Mouse (Mus musculus) liver, embryonic 15.5 days (tissue): ENCODE results near the gene Mettl23. TPM values are rescaled to one million over a fixed set of nuclear protein-coding genes. Genes with fewer than 3 reads are reported as not detected.

Experiments used
- ATAC-seq: fragments of 200-750 bp; cut with Nextera tagmentation; 2 replicates; pipeline ENCODE4 v1.8.0; 2017; ENCODE audit warnings: moderate number of reproducible peaks, mild to moderate bottlenecking, moderate library complexity; ENCODE audit not compliant: insufficient read depth
- H3K27ac ChIP-seq: fragments of 300-500 bp; sonication (generic); replicated peaks from 2 replicates; pipeline ENCODE4 v1.5.1; 2015; ENCODE audit warnings: mild to moderate bottlenecking, inconsistent platforms
- H3K27me3 ChIP-seq: fragments of 300-500 bp; sonication (generic); 2 replicates; pipeline ENCODE4 v1.6.1; 2015; ENCODE audit warnings: mild to moderate bottlenecking, inconsistent platforms
- H3K36me3 ChIP-seq: fragments of 300-500 bp; sonication (generic); replicated peaks from 2 replicates; pipeline ENCODE4 v1.6.1; 2015; ENCODE audit warnings: moderate library complexity, mild to moderate bottlenecking, inconsistent platforms
- H3K4me1 ChIP-seq: fragments of 300-500 bp; sonication (generic); replicated peaks from 2 replicates; pipeline ENCODE4 v1.6.1; 2015; ENCODE audit warnings: inconsistent platforms
- H3K4me2 ChIP-seq: fragments of 300-500 bp; sonication (generic); 2 replicates; pipeline ENCODE4 v1.6.1; 2015; ENCODE audit warnings: moderate library complexity, mild to moderate bottlenecking, inconsistent platforms
- H3K4me3 ChIP-seq: fragments of 300-500 bp; sonication (generic); replicated peaks from 2 replicates; pipeline ENCODE4 v1.5.1; 2015; ENCODE audit warnings: mild to moderate bottlenecking, inconsistent platforms
- H3K9ac ChIP-seq: fragments of 300-500 bp; sonication (generic); 2 replicates; pipeline ENCODE4 v1.6.1; 2015; ENCODE audit warnings: moderate library complexity, mild to moderate bottlenecking, inconsistent platforms
- H3K9me3 ChIP-seq: fragments of 300-500 bp; sonication (generic); replicated peaks from 2 replicates; pipeline ENCODE4 v1.6.1; 2016; ENCODE audit warnings: inconsistent platforms
- WGBS: fragments of 180-500 bp; shearing (Covaris S2); methylation state at CpG from one replicate; pipeline ENCODE4 v1.1.7; 2015; ENCODE audit warnings: mixed read lengths; ENCODE audit not compliant: insufficient replicate concordance; 5-methylcytosine and 5-hydroxymethylcytosine counted together
- polyA plus RNA-seq: library from polyadenylated mRNA; unstranded; fragments of >200 nt; fragmentation: Nextera tagmentation; extraction: Ambion mirVana; gene quantifications from 2 replicates; pipeline ENCODE4 v1.2.1, GENCODE M21; 2015

Gene Mettl23
- polyA plus RNA-seq: 31.7 and 36.6 TPM in 2 replicates

DNA sequence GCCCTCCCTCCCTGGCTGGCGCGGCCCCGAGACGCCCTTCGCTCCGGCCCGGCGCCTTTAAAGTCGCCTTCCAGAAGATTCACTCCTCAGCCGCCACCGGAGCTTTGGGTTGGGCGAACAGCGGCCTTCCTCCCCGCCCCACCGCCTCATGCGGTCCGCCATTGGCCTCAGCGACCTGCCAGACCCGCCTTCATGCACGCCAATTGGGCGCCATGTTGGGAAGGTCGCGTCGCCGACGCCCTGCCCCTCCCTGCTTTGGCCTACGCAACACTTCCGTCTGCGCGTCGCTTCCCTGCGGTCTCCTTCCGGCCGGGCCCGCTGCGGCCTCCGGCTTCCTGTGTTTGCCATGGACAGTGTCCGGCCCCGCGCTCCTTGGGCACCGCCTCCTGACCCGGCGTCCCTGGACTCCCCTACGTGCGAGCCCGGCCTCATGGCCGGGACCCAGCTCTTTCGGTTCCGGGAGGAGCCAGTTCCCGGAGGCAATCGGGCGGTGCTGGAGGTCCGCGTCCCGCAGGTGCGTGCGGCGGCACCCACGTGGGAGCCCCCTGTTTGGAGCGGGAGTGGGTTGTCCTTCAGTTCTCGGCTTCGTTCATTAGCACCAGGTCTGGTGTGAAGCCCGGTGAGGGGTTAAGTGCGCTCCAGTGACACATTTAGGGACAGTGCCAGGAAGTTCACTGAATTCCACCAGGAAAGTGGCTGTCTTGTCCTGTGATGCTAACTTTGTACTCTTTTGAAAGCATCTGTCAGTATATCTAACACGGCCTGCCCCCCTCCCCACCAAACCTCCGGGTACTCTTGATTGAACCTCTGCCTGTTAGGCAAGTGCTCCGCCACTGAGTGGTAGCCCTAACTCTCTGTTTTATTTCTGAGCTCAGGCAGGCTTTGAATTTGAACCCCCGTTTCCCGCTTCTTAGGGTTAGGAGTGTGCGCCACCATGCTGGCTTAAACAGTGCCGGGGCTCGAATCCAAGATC is at the start of gene Mettl23, which contains the start of gene Jmjd6:
Gene Mettl23 (plus strand): TSS at position 18 of the 973 bp plus-strand sequence.
Gene Jmjd6 (minus strand): TSS at position 189 of the 973 bp plus-strand sequence.
- peak within 1 kb of the TSS; percentile 93 for H3K4me2 ChIP-seq
- no peaks in the 10 kb centered on the region for H3K9me3 ChIP-seq
- peaks cover 51% of the 10 kb centered on the region for H3K36me3 ChIP-seq
- H3K4me1 ChIP-seq: peaks cover 66% of the 10 kb centered on the region
- H3K4me3 ChIP-seq: peak within 1 kb of the TSS; percentile 79
- peak within 1 kb of the TSS; percentile 84 for H3K9ac ChIP-seq
- under 1% methylated on average over 72 of the region's 72 CpGs for WGBS
- peak; percentile 96 for ATAC-seq
- H3K27me3 ChIP-seq: no peaks in the 10 kb centered on the region
- H3K27ac ChIP-seq: peak within 1 kb of the TSS; percentile 96

DNA sequence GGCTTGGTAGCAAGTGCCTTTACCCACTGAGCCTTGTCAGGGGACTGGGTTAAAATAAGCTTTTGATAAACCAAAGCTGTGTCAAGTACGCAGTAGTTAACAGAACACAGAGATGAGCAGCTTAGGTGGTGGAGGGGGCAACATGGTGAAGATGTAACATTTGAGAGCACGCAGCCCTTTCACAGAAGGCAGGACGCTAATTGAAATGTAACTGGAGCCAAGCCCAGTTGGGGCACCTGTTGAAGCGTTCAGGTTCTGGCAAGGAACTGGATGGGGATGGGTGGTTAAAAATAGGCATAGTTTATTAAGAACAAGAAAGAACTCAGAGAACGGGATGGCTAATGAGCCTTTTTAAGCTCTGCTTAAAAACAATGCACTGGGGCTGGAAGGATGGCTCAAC is 43.7 kb upstream of the Mettl23 start:
- Histone ChIP-seq H3K36me3 (no peaks in the 10 kb centered on the region), H3K27me3 (no peaks in the 10 kb centered on the region), H3K9ac (no peak overlapping the region), H3K27ac (no peak overlapping the region), H3K4me2 (no peak overlapping the region), H3K9me3 (no peaks in the 10 kb centered on the region), H3K4me1 (no peaks in the 10 kb centered on the region), H3K4me3 (no peak overlapping the region)
- WGBS: 75% methylated on average over 5 of the region's 5 CpGs
- ATAC-seq: no peak

DNA sequence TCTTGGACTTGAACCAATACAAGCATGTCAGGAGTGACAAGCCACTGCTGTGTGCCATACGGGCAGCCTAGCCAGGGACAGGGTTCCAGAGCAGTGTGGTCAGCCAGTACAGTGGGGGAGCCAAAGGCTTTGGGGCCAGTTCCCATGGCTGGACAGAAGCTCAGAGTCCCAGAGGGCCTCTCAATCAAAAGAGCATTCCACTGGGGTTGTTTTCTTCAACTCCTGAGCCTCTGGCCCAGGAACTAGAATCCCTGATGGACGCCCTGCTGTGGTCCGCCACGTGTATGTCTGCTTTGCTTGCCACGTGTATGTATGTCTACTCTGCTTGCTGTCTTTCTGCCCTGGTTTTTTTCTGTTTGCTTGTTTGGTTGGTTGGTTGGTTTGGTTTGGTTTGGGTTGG is 42.0 kb upstream of the Mettl23 start:
- WGBS: 59% methylated on average over 5 of the region's 5 CpGs
- Histone ChIP-seq H3K4me3 (no peak overlapping the region), H3K4me1 (no peaks in the 10 kb centered on the region), H3K9ac (no peak overlapping the region), H3K27me3 (no peaks in the 10 kb centered on the region), H3K9me3 (no peaks in the 10 kb centered on the region), H3K36me3 (no peaks in the 10 kb centered on the region), H3K27ac (no peak overlapping the region), H3K4me2 (no peak overlapping the region)
- ATAC-seq: no peak

DNA sequence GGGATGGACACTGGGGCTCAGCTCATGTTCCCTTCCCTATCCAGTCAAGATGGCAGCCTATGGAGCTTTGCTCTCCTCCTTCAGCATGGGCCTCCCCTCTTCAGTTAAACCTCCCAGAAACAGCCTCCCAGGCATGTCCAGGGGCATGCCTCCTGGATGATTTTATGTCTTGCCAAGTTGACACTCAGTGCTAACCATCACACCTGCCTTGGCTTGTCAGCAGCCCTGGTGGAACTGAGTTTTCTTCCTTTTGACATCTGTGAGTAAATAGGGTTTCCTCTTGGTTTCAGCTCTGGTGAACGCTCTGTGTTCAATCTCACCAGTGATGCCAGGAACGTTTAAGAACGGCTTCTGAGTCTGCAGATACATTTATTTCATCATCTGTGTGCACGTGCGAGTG is 40.4 kb upstream of the Mettl23 start:
- Histone ChIP-seq H3K4me3 (no peak overlapping the region), H3K27me3 (no peaks in the 10 kb centered on the region), H3K9ac (no peak overlapping the region), H3K9me3 (no peaks in the 10 kb centered on the region), H3K4me2 (no peak overlapping the region), H3K27ac (no peak overlapping the region), H3K36me3 (no peaks in the 10 kb centered on the region), H3K4me1 (no peaks in the 10 kb centered on the region)
- ATAC-seq: no peak
- 57% methylated on average over 5 of the region's 5 CpGs for WGBS

DNA sequence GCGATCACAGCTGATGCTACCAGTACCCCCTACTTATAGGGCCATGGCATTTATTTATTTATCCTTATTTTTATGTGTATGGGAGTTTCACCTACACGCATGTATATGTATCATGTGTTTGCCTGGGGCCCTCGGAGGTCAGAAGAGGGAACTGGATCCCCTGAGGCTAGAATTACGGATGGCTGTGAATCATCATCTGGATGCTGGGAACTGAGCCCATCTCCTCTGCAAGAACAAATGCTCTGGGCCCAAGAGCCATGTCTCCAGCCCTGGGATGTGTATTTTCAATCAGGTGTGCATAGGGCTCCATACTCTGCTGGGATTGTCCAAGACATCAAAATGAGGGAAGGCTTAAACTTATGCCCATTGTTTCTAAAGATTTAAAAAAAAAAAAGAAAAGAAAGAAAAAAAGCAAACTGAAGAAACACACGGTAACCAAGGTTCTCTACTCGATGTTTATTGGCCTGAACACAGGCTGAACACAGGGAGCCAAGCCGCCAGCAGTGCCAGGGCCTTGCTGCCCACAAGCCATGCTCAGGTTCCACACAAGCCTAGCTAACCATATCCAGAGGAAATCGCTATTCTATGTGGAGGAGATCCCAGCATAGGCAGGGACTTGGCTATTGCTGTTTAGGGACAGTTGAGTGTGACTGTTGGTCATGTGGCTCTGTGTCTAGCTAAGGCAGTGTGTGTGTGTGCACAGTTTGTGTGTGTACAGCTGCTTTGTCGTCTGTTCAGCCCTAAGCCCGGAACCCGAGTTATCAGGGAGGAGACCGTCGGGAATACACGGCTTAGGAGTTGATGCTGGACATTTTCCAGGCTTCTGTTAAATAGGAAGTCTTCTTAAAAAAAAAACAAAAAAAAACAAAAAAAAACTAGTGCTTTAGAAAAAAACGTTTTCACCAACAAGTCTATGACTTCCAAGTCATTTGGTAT is 36.7 kb upstream of the Mettl23 start:
- no peak overlapping the region for H3K9ac ChIP-seq
- H3K9me3 ChIP-seq: no peaks in the 10 kb centered on the region
- 67% methylated on average over 15 of the region's 15 CpGs for WGBS
- no peak for ATAC-seq
- peaks cover 10% of the 10 kb centered on the region for H3K27me3 ChIP-seq
- no peak overlapping the region for H3K4me3 ChIP-seq
- peaks cover 7% of the 10 kb centered on the region for H3K4me1 ChIP-seq
- H3K27ac ChIP-seq: no peak overlapping the region
- no peak overlapping the region for H3K4me2 ChIP-seq
- H3K36me3 ChIP-seq: no peaks in the 10 kb centered on the region

DNA sequence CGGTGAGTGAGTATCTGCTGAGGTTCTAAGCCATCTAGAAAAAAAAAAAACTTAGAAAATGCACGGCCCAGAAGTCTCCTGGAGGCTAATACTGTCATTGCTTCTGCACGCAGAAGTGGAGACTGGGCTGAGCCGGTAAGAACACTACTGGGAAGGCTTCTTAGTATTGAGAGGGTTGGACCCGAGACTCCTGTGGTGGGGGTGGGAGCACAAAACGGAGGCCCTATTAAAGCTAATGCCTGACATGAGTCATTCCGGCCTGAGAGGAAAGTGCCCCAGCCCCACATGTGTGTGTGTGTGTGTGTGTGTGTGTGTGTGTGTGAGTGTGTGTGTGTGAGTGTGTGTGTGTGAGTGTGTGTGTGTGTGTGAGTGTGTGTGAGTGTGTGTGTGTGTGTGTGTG is 36.0 kb upstream of the Mettl23 start:
- Histone ChIP-seq H3K4me2 (no peak overlapping the region), H3K36me3 (no peaks in the 10 kb centered on the region), H3K4me3 (no peak overlapping the region), H3K27me3 (peaks cover 13% of the 10 kb centered on the region), H3K9ac (no peak overlapping the region), H3K9me3 (no peaks in the 10 kb centered on the region), H3K27ac (no peak overlapping the region), H3K4me1 (peaks cover 11% of the 10 kb centered on the region)
- WGBS: 54% methylated on average over 7 of the region's 7 CpGs
- ATAC-seq: no peak

DNA sequence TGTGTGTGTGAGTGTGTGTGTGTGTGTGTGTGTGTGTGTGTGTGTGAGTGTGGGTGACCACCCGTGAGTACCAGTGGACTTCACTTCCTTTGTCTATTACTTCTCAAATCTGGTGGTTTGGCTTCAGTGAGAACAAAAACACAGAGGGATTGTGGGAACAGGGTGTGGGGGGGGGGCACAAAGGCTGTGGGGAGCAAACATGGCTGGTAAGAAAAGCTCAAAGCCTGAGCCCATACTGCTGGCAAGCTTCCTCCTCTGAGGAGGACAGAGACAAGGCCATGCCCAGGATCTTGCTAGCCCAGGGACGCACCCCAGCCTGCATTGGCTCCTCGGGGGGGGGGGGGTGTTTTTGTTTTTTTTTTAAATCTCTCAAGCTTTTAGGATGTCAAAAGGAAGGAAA is 35.6 kb upstream of the Mettl23 start:
- H3K9ac ChIP-seq: no peak overlapping the region
- H3K4me1 ChIP-seq: peaks cover 11% of the 10 kb centered on the region
- H3K9me3 ChIP-seq: no peaks in the 10 kb centered on the region
- no peak overlapping the region for H3K4me3 ChIP-seq
- H3K27me3 ChIP-seq: peaks cover 13% of the 10 kb centered on the region
- H3K4me2 ChIP-seq: no peak overlapping the region
- 49% methylated on average over 3 of the region's 3 CpGs for WGBS
- no peak overlapping the region for H3K27ac ChIP-seq
- no peak for ATAC-seq
- no peaks in the 10 kb centered on the region for H3K36me3 ChIP-seq

DNA sequence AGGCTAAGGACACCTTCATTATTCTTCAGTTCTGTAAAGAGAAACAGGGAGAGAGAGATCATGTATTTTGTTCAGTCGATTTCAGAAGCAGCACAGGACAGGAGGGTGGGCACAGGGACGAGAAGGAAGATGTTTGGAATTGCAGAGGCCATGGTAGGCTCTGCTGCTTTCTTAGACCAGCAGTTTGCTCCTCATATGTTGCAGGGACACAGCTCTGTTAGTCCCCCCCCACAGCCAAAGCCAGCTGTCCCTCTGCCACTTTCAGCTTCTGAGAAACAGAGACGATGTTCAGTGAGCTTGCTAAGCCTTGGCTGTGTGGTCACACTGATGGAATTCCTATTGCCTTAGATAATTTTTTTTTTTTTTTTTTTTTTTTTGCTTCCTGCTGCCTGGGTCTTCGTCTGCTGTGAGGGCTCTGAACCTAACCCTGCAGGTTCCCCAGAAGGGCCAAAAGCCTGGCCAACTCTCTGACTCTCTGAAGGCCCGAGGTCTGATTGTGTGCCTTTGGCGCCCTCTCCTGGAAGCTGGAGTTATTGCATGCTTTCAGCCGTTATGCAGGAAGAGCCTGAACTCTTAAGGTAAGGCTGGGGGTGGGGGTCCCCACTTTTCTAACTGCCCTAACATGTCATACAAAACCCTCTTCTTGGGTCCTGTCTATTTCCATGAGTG is 35.0 kb upstream of the Mettl23 start:
- H3K4me2 ChIP-seq: no peak overlapping the region
- ATAC-seq: no peak
- peaks cover 11% of the 10 kb centered on the region for H3K4me1 ChIP-seq
- H3K4me3 ChIP-seq: no peak overlapping the region
- 30% methylated on average over 7 of the region's 7 CpGs for WGBS
- H3K9me3 ChIP-seq: no peaks in the 10 kb centered on the region
- no peak overlapping the region for H3K27ac ChIP-seq
- H3K9ac ChIP-seq: no peak overlapping the region
- no peaks in the 10 kb centered on the region for H3K36me3 ChIP-seq
- H3K27me3 ChIP-seq: peaks cover 13% of the 10 kb centered on the region

DNA sequence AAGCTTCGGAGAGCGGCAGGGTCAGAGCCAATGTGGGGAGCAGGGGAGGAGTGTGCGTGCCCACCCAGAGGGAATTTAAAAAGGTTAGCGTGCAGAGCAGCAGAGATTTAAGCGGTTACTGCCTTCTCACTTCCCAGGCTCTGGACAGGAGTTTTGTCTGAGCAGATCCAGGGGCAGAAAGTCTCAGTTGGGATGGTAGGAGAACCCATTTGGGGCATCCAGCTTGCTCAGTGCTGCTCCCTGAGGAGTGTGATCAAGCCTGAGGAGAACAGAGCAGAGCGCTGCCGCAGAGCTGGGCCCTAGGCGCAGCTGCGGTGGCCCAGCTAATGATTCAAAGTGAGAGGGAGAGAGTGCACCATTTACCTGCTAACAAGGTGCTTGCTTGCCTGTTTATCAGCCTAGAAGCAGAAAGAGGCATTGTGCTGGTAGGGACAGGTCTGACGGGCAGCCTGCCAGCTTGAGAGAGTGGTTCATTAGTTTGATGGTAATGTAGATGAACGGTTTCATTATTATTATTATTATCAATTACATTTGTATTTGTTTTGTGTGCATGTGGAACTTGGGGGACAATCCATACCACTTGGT is 34.2 kb upstream of the Mettl23 start:
- no peak for ATAC-seq
- Histone ChIP-seq H3K27me3 (peaks cover 13% of the 10 kb centered on the region), H3K9ac (no peak overlapping the region), H3K4me1 (peaks cover 11% of the 10 kb centered on the region), H3K4me3 (no peak overlapping the region), H3K36me3 (no peaks in the 10 kb centered on the region), H3K4me2 (no peak overlapping the region), H3K27ac (no peak overlapping the region), H3K9me3 (no peaks in the 10 kb centered on the region)
- 69% methylated on average over 11 of the region's 11 CpGs for WGBS

DNA sequence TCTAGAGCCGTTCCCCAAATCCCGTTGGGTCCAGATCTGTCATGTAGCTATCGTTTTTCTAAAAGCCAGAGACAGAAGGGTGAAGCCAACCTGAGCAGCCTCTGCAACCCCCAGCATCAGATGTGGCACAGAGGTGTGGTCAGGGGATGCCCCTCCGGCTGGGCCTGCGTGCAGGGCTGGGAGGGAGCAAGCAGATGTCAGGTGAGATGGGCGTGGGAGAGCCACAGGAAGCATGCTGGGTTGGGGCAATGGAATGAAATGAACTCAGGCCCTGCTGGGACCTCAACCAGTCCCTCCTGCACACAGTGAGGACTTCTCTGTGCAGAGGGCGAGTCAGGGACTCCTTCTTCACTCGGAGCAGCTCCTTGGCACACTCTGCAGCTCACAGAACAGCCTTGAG is 33.6 kb upstream of the Mettl23 start:
- Histone ChIP-seq H3K9me3 (no peaks in the 10 kb centered on the region), H3K4me2 (no peak overlapping the region), H3K27ac (no peak overlapping the region), H3K4me3 (no peak overlapping the region), H3K9ac (no peak overlapping the region), H3K36me3 (no peaks in the 10 kb centered on the region), H3K4me1 (peaks cover 13% of the 10 kb centered on the region), H3K27me3 (peaks cover 13% of the 10 kb centered on the region)
- 57% methylated on average over 8 of the region's 8 CpGs for WGBS
- no peak for ATAC-seq
